Mouse (Mus musculus) liver, embryonic 14.5 days (tissue): ENCODE measurements around the gene Snai1.

Experiments
- CTCF ChIP-seq: IDR thresholded peaks from 2 replicates; pipeline ENCODE4 v1.5.1; 2016; ENCODE audit warnings: antibody characterized with exemption, low read depth, control low read depth
- EP300 ChIP-seq: IDR thresholded peaks from 2 replicates; pipeline ENCODE4 v1.6.1; 2016; ENCODE audit warnings: antibody characterized with exemption, low read depth

- TF ChIP-seq CTCF (no peak), EP300 (no peak)
Measured at GRCm38 (mm10) chr2:167507719-167508385, 30.1 kb upstream of the Snai1 start.
